Mouse (Mus musculus) embryonic facial prominence, embryonic 13.5 days (tissue): ENCODE measurements around the gene Plekhb1. TPM values are rescaled to one million over a fixed set of nuclear protein-coding genes. Genes with fewer than 3 reads are reported as not detected.

Experiments used
- ATAC-seq: fragments of 200-750 bp; cut with Nextera tagmentation; 2 replicates; pipeline ENCODE4 v1.8.0; 2017; ENCODE audit warnings: low read depth; ENCODE audit not compliant: insufficient number of reproducible peaks, insufficient read depth, low FRiP score, low TSS enrichment
- H3K27ac ChIP-seq: fragments of 300-500 bp; sonication (generic); 2 replicates; pipeline ENCODE4 v1.5.1; 2015; ENCODE audit warnings: moderate library complexity, mild to moderate bottlenecking, inconsistent platforms
- H3K27me3 ChIP-seq: fragments of 300-500 bp; sonication (generic); 2 replicates; pipeline ENCODE4 v1.6.1; 2015; ENCODE audit warnings: mild to moderate bottlenecking, inconsistent platforms
- H3K36me3 ChIP-seq: fragments of 300-500 bp; sonication (generic); 2 replicates; pipeline ENCODE4 v1.6.1; 2015; ENCODE audit warnings: mild to moderate bottlenecking, inconsistent platforms
- H3K4me1 ChIP-seq: fragments of 300-500 bp; sonication (generic); 2 replicates; pipeline ENCODE4 v1.6.1; 2015; ENCODE audit warnings: inconsistent platforms
- H3K4me2 ChIP-seq: fragments of 300-500 bp; sonication (generic); 2 replicates; pipeline ENCODE4 v1.6.1; 2015; ENCODE audit warnings: moderate library complexity, mild to moderate bottlenecking, inconsistent platforms
- H3K4me3 ChIP-seq: fragments of 300-500 bp; sonication (generic); 2 replicates; pipeline ENCODE4 v1.5.1; 2015; ENCODE audit warnings: mild to moderate bottlenecking, inconsistent platforms
- H3K9ac ChIP-seq: fragments of 300-500 bp; sonication (generic); 2 replicates; pipeline ENCODE4 v1.6.1; 2015; ENCODE audit warnings: mild to moderate bottlenecking, inconsistent platforms
- H3K9me3 ChIP-seq: fragments of 300-500 bp; sonication (generic); 2 replicates; pipeline ENCODE4 v1.6.1; 2016; ENCODE audit warnings: inconsistent platforms
- WGBS: fragments of 180-500 bp; shearing (Covaris S2); methylation state at CpG from one replicate; pipeline ENCODE4 v1.1.7; 2015; ENCODE audit warnings: mixed read lengths; 5-methylcytosine and 5-hydroxymethylcytosine counted together
- polyA plus RNA-seq: library from polyadenylated mRNA; unstranded; fragments of >200 nt; fragmentation: Nextera tagmentation; extraction: Ambion mirVana; gene quantifications from 2 replicates; pipeline ENCODE4 v1.2.1, GENCODE M21; 2015

Gene Plekhb1
- polyA plus RNA-seq, 1 experiment from 2014 or later = 2.8 TPM

GRCm38 (mm10) chr7:100654441-100654840 lies 7.8 kb downstream of the Plekhb1 start:
- Histone ChIP-seq H3K9me3 (no peaks in the 10 kb centered on the region), H3K4me2 (no peak overlapping the region), H3K4me1 (peaks cover 16% of the 10 kb centered on the region; the same call in 1 of the 2 replicates), H3K9ac (no peak overlapping the region), H3K27ac (no peak overlapping the region), H3K36me3 (no peaks in the 10 kb centered on the region; the same call in 1 of the 2 replicates), H3K4me3 (no peak overlapping the region), H3K27me3 (no peaks in the 10 kb centered on the region)
- no peak for ATAC-seq
- 84% methylated on average over 8 of the region's 8 CpGs for WGBS

- no peak overlapping the region for H3K9ac ChIP-seq
- no peak overlapping the region for H3K4me3 ChIP-seq
- H3K9me3 ChIP-seq = no peaks in the 10 kb centered on the region
- H3K36me3 ChIP-seq = no peaks in the 10 kb centered on the region; the same call in 1 of the 2 replicates
- no peaks in the 10 kb centered on the region for H3K27me3 ChIP-seq
- 60% methylated on average over 9 of the region's 9 CpGs for WGBS
- no peak overlapping the region for H3K4me2 ChIP-seq
- H3K27ac ChIP-seq = no peak overlapping the region
- H3K4me1 ChIP-seq = peaks cover 16% of the 10 kb centered on the region; the same call in 1 of the 2 replicates
- no peak for ATAC-seq
These were observed 8.5 kb downstream of the Plekhb1 start for GRCm38 (mm10) chr7:100653480-100654266.

DNA sequence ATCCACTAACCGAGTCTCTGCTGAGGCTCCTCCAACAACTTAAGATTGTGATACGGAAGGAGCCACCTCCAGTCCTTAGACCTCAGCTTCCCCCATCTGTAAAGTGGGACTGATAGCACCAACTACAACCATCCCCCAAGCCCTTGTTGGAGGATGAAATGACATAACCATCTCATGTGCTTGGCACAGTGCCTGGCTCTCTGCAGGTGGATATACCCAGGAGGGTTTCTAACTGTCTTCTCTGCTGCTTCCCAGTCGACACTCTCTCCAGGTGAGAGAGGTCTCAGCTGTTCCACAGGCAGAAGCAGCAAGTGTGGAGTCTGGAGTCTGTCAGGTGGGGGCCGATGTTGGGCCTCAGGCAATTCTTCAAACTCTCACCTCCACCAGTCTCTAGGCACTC lies 11.2 kb downstream of the Plekhb1 start:
- H3K27ac ChIP-seq = no peak overlapping the region
- H3K4me2 ChIP-seq = no peak overlapping the region
- no peak overlapping the region for H3K9ac ChIP-seq
- no peak for ATAC-seq
- no peak overlapping the region for H3K4me3 ChIP-seq
- no peaks in the 10 kb centered on the region for H3K27me3 ChIP-seq
- H3K4me1 ChIP-seq = 0 out of 2 replicates have a peak, but pooled peaks cover 3% of the 10 kb centered on the region
- H3K36me3 ChIP-seq = no peaks in the 10 kb centered on the region; the same call in 1 of the 2 replicates
- no peaks in the 10 kb centered on the region for H3K9me3 ChIP-seq
- WGBS = 64% methylated on average over 4 of the region's 4 CpGs

- no peak overlapping the region for H3K27ac ChIP-seq
- H3K4me1 ChIP-seq = 0 out of 2 replicates have a peak, but pooled peaks cover 3% of the 10 kb centered on the region
- 79% methylated on average over 6 of the region's 6 CpGs for WGBS
- H3K36me3 ChIP-seq = no peaks in the 10 kb centered on the region; the same call in 1 of the 2 replicates
- no peak for ATAC-seq
- no peaks in the 10 kb centered on the region for H3K9me3 ChIP-seq
- H3K4me2 ChIP-seq = no peak overlapping the region
- H3K4me3 ChIP-seq = no peak overlapping the region
- no peaks in the 10 kb centered on the region for H3K27me3 ChIP-seq
- H3K9ac ChIP-seq = no peak overlapping the region
These were observed 11.8 kb downstream of the Plekhb1 start for GRCm38 (mm10) chr7:100650421-100650820.

GRCm38 (mm10) chr7:100649826-100650225 lies 12.4 kb downstream of the Plekhb1 start:
- 66% methylated on average over 8 of the region's 8 CpGs for WGBS
- ATAC-seq = no peak
- no peak overlapping the region for H3K27ac ChIP-seq
- no peak overlapping the region for H3K9ac ChIP-seq
- H3K4me3 ChIP-seq = no peak overlapping the region
- no peak overlapping the region for H3K4me2 ChIP-seq
- no peaks in the 10 kb centered on the region for H3K27me3 ChIP-seq
- H3K9me3 ChIP-seq = no peaks in the 10 kb centered on the region
- no peaks in the 10 kb centered on the region; the same call in 1 of the 2 replicates for H3K36me3 ChIP-seq
- 0 out of 2 replicates have a peak, but pooled peaks cover 3% of the 10 kb centered on the region for H3K4me1 ChIP-seq

DNA sequence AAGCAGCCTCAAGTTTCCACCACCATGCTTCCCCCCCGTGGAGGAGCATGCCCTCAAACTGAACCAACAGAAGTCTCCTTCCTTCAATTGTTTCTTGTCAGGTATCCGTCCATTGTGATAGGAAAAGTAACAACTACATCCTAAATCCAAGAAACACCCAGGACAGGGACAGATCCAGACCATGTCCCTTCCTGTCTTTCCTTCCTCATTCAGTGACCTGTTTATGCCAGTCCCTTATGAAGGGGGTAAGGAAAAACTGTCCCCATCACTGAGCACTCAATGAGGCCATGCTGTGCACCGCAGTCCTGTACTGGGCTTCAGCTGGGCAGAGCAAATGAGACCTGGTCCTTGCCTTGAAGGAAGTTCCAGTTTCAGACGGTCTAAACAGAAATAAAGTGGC lies 13.1 kb downstream of the Plekhb1 start:
- H3K36me3 ChIP-seq = no peaks in the 10 kb centered on the region; the same call in 1 of the 2 replicates
- ATAC-seq = no peak
- H3K4me1 ChIP-seq = 0 out of 2 replicates have a peak, but pooled peaks cover 3% of the 10 kb centered on the region
- 74% methylated on average over 4 of the region's 4 CpGs for WGBS
- no peak overlapping the region for H3K27ac ChIP-seq
- H3K27me3 ChIP-seq = no peaks in the 10 kb centered on the region
- no peaks in the 10 kb centered on the region for H3K9me3 ChIP-seq
- no peak overlapping the region for H3K4me3 ChIP-seq
- no peak overlapping the region for H3K4me2 ChIP-seq
- no peak overlapping the region for H3K9ac ChIP-seq

DNA sequence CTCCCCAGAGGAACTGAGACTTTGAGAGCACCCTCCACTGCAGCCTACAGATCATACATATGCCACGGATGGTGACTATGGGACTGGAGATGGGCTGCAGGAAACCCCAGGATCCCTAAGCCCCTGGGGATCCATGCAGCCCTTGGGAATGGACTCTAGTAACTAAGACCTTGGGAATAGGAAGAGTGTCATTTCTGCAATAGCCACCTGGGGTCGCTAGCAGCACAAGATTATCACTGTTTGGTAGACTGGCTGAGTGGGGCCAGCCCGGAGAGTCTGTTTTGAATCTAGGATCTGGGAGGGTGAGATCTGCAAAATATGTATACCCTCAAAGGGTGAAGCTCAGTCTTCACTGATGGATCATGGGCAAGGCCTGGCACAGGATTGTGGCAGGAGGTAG lies 17.1 kb downstream of the Plekhb1 start:
- WGBS = 37% methylated on average over 3 of the region's 3 CpGs
- H3K27me3 ChIP-seq = no peaks in the 10 kb centered on the region
- no peaks in the 10 kb centered on the region for H3K4me1 ChIP-seq
- no peak overlapping the region for H3K4me3 ChIP-seq
- no peaks in the 10 kb centered on the region for H3K9me3 ChIP-seq
- ATAC-seq = 0 out of 2 replicates have a peak, but pooled peaks have one; percentile 3
- peaks cover 3% of the 10 kb centered on the region; the same call in 1 of the 2 replicates for H3K36me3 ChIP-seq
- H3K27ac ChIP-seq = no peak overlapping the region
- H3K9ac ChIP-seq = no peak overlapping the region
- H3K4me2 ChIP-seq = no peak overlapping the region

GRCm38 (mm10) chr7:100642413-100642812 lies 19.8 kb downstream of the Plekhb1 start:
- Histone ChIP-seq H3K27me3 (no peaks in the 10 kb centered on the region), H3K4me3 (no peak overlapping the region), H3K27ac (no peak overlapping the region), H3K9ac (no peak overlapping the region), H3K4me2 (no peak overlapping the region), H3K9me3 (no peaks in the 10 kb centered on the region), H3K4me1 (no peaks in the 10 kb centered on the region), H3K36me3 (peaks cover 8% of the 10 kb centered on the region; the same call in 1 of the 2 replicates)
- WGBS = 90% methylated on average over 4 of the region's 4 CpGs
- no peak for ATAC-seq

- Histone ChIP-seq H3K4me1 (no peaks in the 10 kb centered on the region), H3K27me3 (no peaks in the 10 kb centered on the region), H3K9ac (no peak overlapping the region), H3K36me3 (peaks cover 24% of the 10 kb centered on the region), H3K27ac (no peak overlapping the region), H3K4me2 (no peak overlapping the region), H3K9me3 (no peaks in the 10 kb centered on the region), H3K4me3 (no peak overlapping the region)
- no peak for ATAC-seq
- 0% methylated on average over 1 of the region's 1 CpGs for WGBS
These were observed 24.6 kb downstream of the Plekhb1 start for GRCm38 (mm10) chr7:100637657-100638056.

- 82% methylated on average over 3 of the region's 3 CpGs for WGBS
- H3K4me1 ChIP-seq = no peaks in the 10 kb centered on the region
These were observed 37.7 kb downstream of the Plekhb1 start for GRCm38 (mm10) chr7:100624538-100624937.

GRCm38 (mm10) chr7:100622277-100622676 lies 39.9 kb downstream of the Plekhb1 start:
- H3K4me2 ChIP-seq = no peak overlapping the region
- no peaks in the 10 kb centered on the region for H3K27me3 ChIP-seq
- no peak for ATAC-seq
- H3K36me3 ChIP-seq = no peaks in the 10 kb centered on the region
- no peak overlapping the region for H3K27ac ChIP-seq
- H3K4me3 ChIP-seq = no peak overlapping the region
- H3K9ac ChIP-seq = no peak overlapping the region
- 84% methylated on average over 2 of the region's 2 CpGs for WGBS
- no peaks in the 10 kb centered on the region for H3K4me1 ChIP-seq
- no peaks in the 10 kb centered on the region for H3K9me3 ChIP-seq

More at GRCm38 (mm10) chr7:100624538-100624937, 37.7 kb downstream of the Plekhb1 start:
- no peak overlapping the region for H3K4me2 ChIP-seq
- H3K36me3 ChIP-seq = peaks cover under 1% of the 10 kb centered on the region; the same call in 1 of the 2 replicates
- no peaks in the 10 kb centered on the region for H3K27me3 ChIP-seq
- ATAC-seq = no peak
- no peaks in the 10 kb centered on the region for H3K9me3 ChIP-seq
- H3K27ac ChIP-seq = no peak overlapping the region
- H3K9ac ChIP-seq = no peak overlapping the region
- no peak overlapping the region for H3K4me3 ChIP-seq
